Mouse (Mus musculus): Measurements from ENCODE around the gene Cyp17a1. TPM values are rescaled to one million over a fixed set of nuclear protein-coding genes. Genes with fewer than 3 reads are reported as not detected.

Gene Cyp17a1
- polyA plus RNA-seq, 1 experiment from 2014 or later, result not detected

- no peak overlapping the region for H3K4me2 ChIP-seq (replicated peaks)
- 85% methylated on average over 5 of the region's 5 CpGs for WGBS
- no peaks in the 10 kb centered on the region for H3K4me1 ChIP-seq
- no peak overlapping the region for H3K4me3 ChIP-seq
- peaks cover 52% of the 10 kb centered on the region for H3K36me3 ChIP-seq
- no peak overlapping the region for H3K9ac ChIP-seq (replicated peaks)
- ATAC-seq (ENCODE audit: low FRiP score, low read depth), result no peak
- no peak overlapping the region for H3K27ac ChIP-seq (replicated peaks)
- no peaks in the 10 kb centered on the region for H3K27me3 ChIP-seq
- no peaks in the 10 kb centered on the region for H3K9me3 ChIP-seq
Measured at GRCm38 (mm10) chr19:46653188-46653587, 19.8 kb downstream of the Cyp17a1 start.

- Histone ChIP-seq H3K4me3 (no peak overlapping the region), H3K27ac (replicated peaks) (no peak overlapping the region), H3K9me3 (no peaks in the 10 kb centered on the region), H3K4me2 (replicated peaks) (no peak overlapping the region), H3K27me3 (no peaks in the 10 kb centered on the region), H3K9ac (replicated peaks) (no peak overlapping the region), H3K36me3 (peaks cover 14% of the 10 kb centered on the region), H3K4me1 (peaks cover 20% of the 10 kb centered on the region)
- no peak for ATAC-seq (ENCODE audit: low FRiP score, low read depth)
- 96% methylated on average over 14 of the region's 14 CpGs for WGBS
Measured at GRCm38 (mm10) chr19:46648565-46648964, 24.4 kb downstream of the Cyp17a1 start.

- no peaks in the 10 kb centered on the region for H3K9me3 ChIP-seq
- no peak overlapping the region for H3K4me3 ChIP-seq
- peaks cover 7% of the 10 kb centered on the region for H3K36me3 ChIP-seq
- H3K27ac ChIP-seq (replicated peaks), result no peak overlapping the region
- H3K4me1 ChIP-seq, result peaks cover 20% of the 10 kb centered on the region
- H3K27me3 ChIP-seq, result no peaks in the 10 kb centered on the region
- no peak for ATAC-seq (ENCODE audit: low FRiP score, low read depth)
- H3K4me2 ChIP-seq (replicated peaks), result no peak overlapping the region
- no peak overlapping the region for H3K9ac ChIP-seq (replicated peaks)
- WGBS, result 83% methylated on average over 8 of the region's 8 CpGs
Measured at GRCm38 (mm10) chr19:46647850-46648249, 25.1 kb downstream of the Cyp17a1 start.

DNA sequence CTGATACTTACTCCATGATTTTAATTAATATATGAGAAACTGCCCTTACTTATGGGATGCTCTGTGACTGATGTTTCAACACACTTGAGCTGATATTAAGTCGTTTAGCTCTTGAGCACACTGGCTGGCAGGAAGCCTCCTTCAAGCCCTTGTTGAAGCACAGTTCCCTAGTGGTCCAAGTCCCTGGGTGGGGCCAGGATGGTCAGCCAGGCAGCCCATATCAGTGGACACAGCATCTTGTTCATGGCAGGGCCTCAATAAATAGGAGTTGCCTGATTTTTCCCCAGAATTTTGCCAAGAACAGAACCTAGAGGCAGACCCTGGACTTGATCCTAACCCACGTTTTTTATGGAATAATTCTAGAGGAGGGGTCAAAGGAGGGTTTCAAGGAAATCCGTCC lies 25.7 kb downstream of the Cyp17a1 start:
- Histone ChIP-seq H3K4me3 (no peak overlapping the region), H3K4me2 (replicated peaks) (no peak overlapping the region), H3K4me1 (peaks cover 23% of the 10 kb centered on the region), H3K9me3 (no peaks in the 10 kb centered on the region), H3K27ac (replicated peaks) (no peak overlapping the region), H3K9ac (replicated peaks) (no peak overlapping the region), H3K36me3 (peaks cover 2% of the 10 kb centered on the region), H3K27me3 (no peaks in the 10 kb centered on the region)
- ATAC-seq (ENCODE audit: low FRiP score, low read depth), result no peak
- WGBS, result 74% methylated on average over 3 of the region's 3 CpGs

- Histone ChIP-seq H3K4me2 (replicated peaks) (no peak overlapping the region), H3K9ac (replicated peaks) (no peak overlapping the region), H3K4me1 (peaks cover 35% of the 10 kb centered on the region), H3K36me3 (no peaks in the 10 kb centered on the region; the same call in 1 of the 2 replicates), H3K27ac (replicated peaks) (no peak overlapping the region), H3K9me3 (no peaks in the 10 kb centered on the region), H3K27me3 (no peaks in the 10 kb centered on the region), H3K4me3 (no peak overlapping the region)
- no peak for ATAC-seq (ENCODE audit: low FRiP score, low read depth)
- WGBS, result 87% methylated on average over 12 of the region's 12 CpGs
Measured at GRCm38 (mm10) chr19:46646041-46646481, 26.9 kb downstream of the Cyp17a1 start.

- Histone ChIP-seq H3K9ac (replicated peaks) (no peak overlapping the region; the same call in 1 of the 2 replicates), H3K9me3 (no peaks in the 10 kb centered on the region), H3K4me1 (peaks cover 38% of the 10 kb centered on the region), H3K36me3 (peaks cover 4% of the 10 kb centered on the region; the same call in 1 of the 2 replicates), H3K27me3 (no peaks in the 10 kb centered on the region), H3K4me2 (replicated peaks) (no peak overlapping the region), H3K27ac (replicated peaks) (peak overlapping the region; percentile 25), H3K4me3 (no peak overlapping the region)
- ATAC-seq (ENCODE audit: low FRiP score, low read depth), result no peak
- 34% methylated on average over 12 of the region's 12 CpGs for WGBS
Measured at GRCm38 (mm10) chr19:46644793-46645602, 28.0 kb downstream of the Cyp17a1 start.

- peaks cover 4% of the 10 kb centered on the region; the same call in 1 of the 2 replicates for H3K36me3 ChIP-seq
- whole genome bisulfite sequencing, result 69% methylated on average over 10 of the region's 10 CpGs
- no peak overlapping the region for H3K4me2 ChIP-seq (replicated peaks)
- H3K27ac ChIP-seq (replicated peaks), result peak overlapping the region; percentile 25
- no peaks in the 10 kb centered on the region for H3K27me3 ChIP-seq
- peaks cover 38% of the 10 kb centered on the region for H3K4me1 ChIP-seq
- no peaks in the 10 kb centered on the region for H3K9me3 ChIP-seq
- no peak overlapping the region; the same call in 1 of the 2 replicates for H3K9ac ChIP-seq (replicated peaks)
- no peak overlapping the region for H3K4me3 ChIP-seq
- no peak for ATAC-seq (ENCODE audit: low FRiP score, low read depth)
Measured at GRCm38 (mm10) chr19:46644343-46644792, 28.6 kb downstream of the Cyp17a1 start.

- no peak for ATAC-seq (ENCODE audit: low FRiP score, low read depth)
- H3K9ac ChIP-seq (replicated peaks), result no peak overlapping the region
- no peak overlapping the region for H3K27ac ChIP-seq (replicated peaks)
- H3K27me3 ChIP-seq, result no peaks in the 10 kb centered on the region
- H3K4me3 ChIP-seq, result no peak overlapping the region
- H3K36me3 ChIP-seq, result peaks cover 8% of the 10 kb centered on the region; the same call in 1 of the 2 replicates
- H3K4me1 ChIP-seq, result peaks cover 38% of the 10 kb centered on the region
- no peak overlapping the region for H3K4me2 ChIP-seq (replicated peaks)
- 87% methylated on average over 5 of the region's 5 CpGs for WGBS
- H3K9me3 ChIP-seq, result no peaks in the 10 kb centered on the region
Measured at GRCm38 (mm10) chr19:46643236-46643635, 29.7 kb downstream of the Cyp17a1 start.

DNA sequence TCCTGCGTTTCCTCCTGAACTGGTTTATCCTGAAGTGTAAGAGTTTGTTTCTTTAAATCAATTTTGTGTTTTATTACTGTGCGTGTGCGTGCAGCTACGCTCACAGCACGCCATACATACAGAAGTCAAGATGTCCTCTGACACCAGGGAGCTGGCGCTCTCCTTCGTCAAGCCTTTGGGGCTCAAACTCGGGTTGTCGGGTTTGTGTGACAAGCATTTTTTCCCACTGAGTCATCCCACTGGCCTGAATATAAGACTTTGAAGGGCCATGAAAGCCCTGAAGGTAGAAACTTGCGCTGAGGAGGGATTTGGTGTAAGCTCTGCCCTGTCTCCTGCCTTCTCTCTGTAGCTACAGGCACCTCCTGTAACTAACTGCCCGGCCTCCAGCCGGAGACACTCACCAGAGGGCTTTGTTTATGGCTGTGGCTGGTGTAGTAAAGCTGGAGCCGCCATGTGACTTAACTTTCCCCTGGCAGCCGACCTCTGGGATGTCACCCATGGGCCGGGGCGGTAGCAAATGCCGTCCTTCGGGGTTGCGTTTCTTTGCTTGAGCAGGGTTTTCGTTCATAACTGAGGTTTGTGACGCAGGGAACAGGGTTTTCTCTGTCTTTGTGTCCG lies 30.7 kb downstream of the Cyp17a1 start:
- WGBS, result 74% methylated on average over 22 of the region's 22 CpGs
- Histone ChIP-seq H3K9ac (replicated peaks) (no peak overlapping the region), H3K4me1 (peaks cover 38% of the 10 kb centered on the region), H3K9me3 (no peaks in the 10 kb centered on the region), H3K36me3 (peaks cover 15% of the 10 kb centered on the region; the same call in 1 of the 2 replicates), H3K4me3 (no peak overlapping the region), H3K4me2 (replicated peaks) (no peak overlapping the region), H3K27ac (replicated peaks) (peak overlapping the region; percentile 64), H3K27me3 (no peaks in the 10 kb centered on the region)
- no peak for ATAC-seq (ENCODE audit: low FRiP score, low read depth)

DNA sequence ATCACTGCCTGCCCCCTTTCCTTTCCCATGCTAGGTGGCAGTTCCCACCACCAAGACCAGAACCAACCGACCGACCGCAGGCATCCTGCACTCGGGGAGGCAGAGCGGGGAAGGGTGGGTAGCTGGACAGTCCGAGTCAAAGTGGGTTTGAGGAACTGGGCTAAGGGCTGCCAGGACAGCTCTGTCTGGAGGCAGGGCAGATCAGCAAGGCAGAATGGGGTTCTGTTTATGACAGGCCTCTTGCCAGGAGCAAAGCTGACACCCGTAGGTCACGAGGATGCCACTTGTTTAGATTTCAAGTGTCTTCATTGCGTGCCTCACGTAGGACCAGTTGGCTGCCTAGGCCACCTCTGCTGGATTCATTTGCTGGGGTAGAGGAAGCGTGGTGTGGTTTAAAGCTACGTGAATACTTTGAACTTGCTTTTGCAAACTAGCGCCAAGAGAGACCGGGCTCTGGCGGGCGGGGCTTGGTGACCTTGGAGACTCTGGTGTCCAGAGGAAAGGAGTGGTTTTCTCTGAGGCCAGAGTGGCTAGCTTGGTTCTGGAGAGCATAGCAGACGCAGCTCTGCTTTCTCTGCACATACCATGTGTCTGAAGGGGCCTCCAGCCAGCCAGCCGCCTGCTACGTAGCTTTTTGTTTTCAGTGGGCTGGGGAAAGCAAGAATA lies 31.4 kb downstream of the Cyp17a1 start:
- peaks cover 16% of the 10 kb centered on the region; the same call in 1 of the 2 replicates for H3K36me3 ChIP-seq
- no peak overlapping the region for H3K4me3 ChIP-seq
- no peaks in the 10 kb centered on the region for H3K9me3 ChIP-seq
- H3K4me2 ChIP-seq (replicated peaks), result no peak overlapping the region
- H3K27ac ChIP-seq (replicated peaks), result peak overlapping the region; percentile 64
- H3K4me1 ChIP-seq, result peaks cover 40% of the 10 kb centered on the region
- WGBS, result 72% methylated on average over 19 of the region's 19 CpGs
- no peaks in the 10 kb centered on the region for H3K27me3 ChIP-seq
- peak overlapping the region; percentile 39; the same call in 1 of the 2 replicates for H3K9ac ChIP-seq (replicated peaks)
- no peak for ATAC-seq (ENCODE audit: low FRiP score, low read depth)

- Histone ChIP-seq H3K9me3 (no peaks in the 10 kb centered on the region), H3K9ac (replicated peaks) (no peak overlapping the region), H3K27ac (replicated peaks) (no peak overlapping the region), H3K27me3 (no peaks in the 10 kb centered on the region), H3K36me3 (peaks cover 16% of the 10 kb centered on the region; the same call in 1 of the 2 replicates), H3K4me3 (no peak overlapping the region), H3K4me2 (replicated peaks) (no peak overlapping the region), H3K4me1 (peaks cover 44% of the 10 kb centered on the region)
- WGBS, result 95% methylated on average over 8 of the region's 8 CpGs
- no peak for ATAC-seq (ENCODE audit: low FRiP score, low read depth)
Measured at GRCm38 (mm10) chr19:46640780-46641179, 32.2 kb downstream of the Cyp17a1 start.

DNA sequence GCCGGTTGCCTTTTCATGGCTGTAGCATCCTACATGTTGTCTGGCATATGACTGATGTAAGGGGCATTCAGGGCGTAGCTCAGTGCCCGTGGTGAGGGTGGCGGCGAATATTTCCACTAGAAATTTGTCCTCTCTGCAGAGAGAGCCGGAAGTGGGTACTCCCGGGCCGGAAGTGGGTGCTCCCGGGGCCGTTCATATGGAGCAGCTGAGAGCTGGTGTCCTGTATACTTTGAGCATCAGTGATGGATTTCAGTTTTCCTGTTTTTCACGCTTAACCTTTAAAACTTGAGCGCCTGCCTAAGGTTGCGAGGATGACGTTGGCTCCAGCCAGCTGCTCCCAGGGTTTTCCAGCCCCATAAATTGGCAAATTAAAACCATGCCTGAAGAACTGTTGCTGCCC lies 33.5 kb downstream of the Cyp17a1 start:
- Histone ChIP-seq H3K27ac (replicated peaks) (no peak overlapping the region), H3K9ac (replicated peaks) (no peak overlapping the region), H3K4me2 (replicated peaks) (no peak overlapping the region), H3K4me1 (peaks cover 32% of the 10 kb centered on the region), H3K27me3 (no peaks in the 10 kb centered on the region), H3K36me3 (peaks cover 16% of the 10 kb centered on the region; the same call in 1 of the 2 replicates), H3K9me3 (no peaks in the 10 kb centered on the region), H3K4me3 (no peak overlapping the region)
- ATAC-seq (ENCODE audit: low FRiP score, low read depth), result no peak
- whole genome bisulfite sequencing, result 93% methylated on average over 14 of the region's 14 CpGs
